Mouse (Mus musculus) hindbrain, embryonic 11.5 days (tissue): ENCODE measurements around the gene Syt6. TPM values are rescaled to one million over a fixed set of nuclear protein-coding genes. Genes with fewer than 3 reads are reported as not detected.

Experiments used
- ATAC-seq: fragments of 200-750 bp; cut with Nextera tagmentation; 2 replicates; pipeline ENCODE4 v1.8.0; 2017; ENCODE audit warnings: mild to moderate bottlenecking, moderate TSS enrichment, moderate library complexity; ENCODE audit not compliant: low FRiP score
- DNase-seq: peaks from one replicate; pipeline ENCODE4 v3.0.0-alpha.2; 2015; ENCODE audit warnings: low spot score
- H3K27ac ChIP-seq: fragments of 300-500 bp; sonication (generic); 2 replicates; pipeline ENCODE4 v1.5.1; 2014; ENCODE audit warnings: mild to moderate bottlenecking, low read depth, low read length
- H3K27me3 ChIP-seq: fragments of 300-500 bp; sonication (generic); 2 replicates; pipeline ENCODE4 v1.6.1; 2014; ENCODE audit warnings: mild to moderate bottlenecking, low read length, moderate library complexity, mixed read lengths; ENCODE audit not compliant: control insufficient read depth, insufficient read depth
- H3K36me3 ChIP-seq: fragments of 300-500 bp; sonication (generic); 2 replicates; pipeline ENCODE4 v1.6.1; 2014; ENCODE audit warnings: mild to moderate bottlenecking, low read length, moderate library complexity, mixed read lengths; ENCODE audit not compliant: control insufficient read depth, insufficient read depth
- H3K4me1 ChIP-seq: fragments of 300-500 bp; sonication (generic); replicated peaks from 2 replicates; pipeline ENCODE4 v1.6.1; 2014; ENCODE audit warnings: low read length, mixed read lengths; ENCODE audit not compliant: control insufficient read depth, insufficient read depth
- H3K4me2 ChIP-seq: fragments of 300-500 bp; sonication (generic); replicated peaks from 2 replicates; pipeline ENCODE4 v1.6.1; 2014; ENCODE audit warnings: mild to moderate bottlenecking, low read depth, low read length
- H3K4me3 ChIP-seq: fragments of 300-500 bp; sonication (generic); 2 replicates; pipeline ENCODE4 v1.5.1; 2014; ENCODE audit warnings: low read depth, low read length
- H3K9ac ChIP-seq: fragments of 300-500 bp; sonication (generic); 2 replicates; pipeline ENCODE4 v1.6.1; 2014; ENCODE audit warnings: low read depth, low read length
- H3K9me3 ChIP-seq: fragments of 300-500 bp; sonication (generic); 2 replicates; pipeline ENCODE4 v1.6.1; 2016; ENCODE audit warnings: low read length; ENCODE audit not compliant: control insufficient read depth
- WGBS: fragments of 180-500 bp; shearing (Covaris S2); extraction: QIAGEN DNeasy Blood & Tissue Kit; methylation state at CpG from one replicate; pipeline ENCODE4 v1.1.7; 2014; 5-methylcytosine and 5-hydroxymethylcytosine counted together
- polyA plus RNA-seq: library from polyadenylated mRNA; unstranded; fragments of >200 nt; fragmentation: Nextera tagmentation; extraction: Ambion mirVana; gene quantifications from 2 replicates; pipeline ENCODE4 v1.2.1, GENCODE M21; 2014

Gene Syt6
- polyA plus RNA-seq, 1 experiment from 2014 or later = 2.7 TPM

DNA sequence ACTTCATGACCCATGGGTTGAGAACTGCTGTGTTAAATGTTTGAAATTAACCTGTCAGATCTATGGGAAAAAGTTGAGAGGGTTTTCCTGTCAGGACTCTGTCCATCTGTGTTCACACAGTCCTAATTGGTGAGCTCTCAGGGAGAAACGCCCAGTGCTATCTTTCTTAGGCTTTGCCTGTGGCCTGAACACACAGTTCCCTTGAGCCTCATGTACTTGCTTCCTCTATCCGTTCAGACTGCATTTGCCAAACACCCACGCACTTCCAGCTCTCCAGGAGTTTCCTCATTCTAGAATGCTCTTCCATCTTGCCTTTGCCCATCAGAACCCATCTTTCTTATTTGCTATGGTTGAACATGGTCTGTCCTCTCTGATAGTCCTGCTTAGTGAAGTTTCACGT lies 73.5 kb downstream of the Syt6 start:
- ATAC-seq (no peak), DNase-seq (no peak)
- no peaks in the 10 kb centered on the region for H3K27me3 ChIP-seq
- WGBS = 83% methylated on average over 4 of the region's 4 CpGs
- no peak overlapping the region for H3K9ac ChIP-seq
- H3K27ac ChIP-seq = no peak overlapping the region
- no peak overlapping the region for H3K4me2 ChIP-seq
- H3K4me1 ChIP-seq = no peaks in the 10 kb centered on the region
- H3K4me3 ChIP-seq = no peak overlapping the region
- no peaks in the 10 kb centered on the region for H3K9me3 ChIP-seq
- no peaks in the 10 kb centered on the region for H3K36me3 ChIP-seq

DNA sequence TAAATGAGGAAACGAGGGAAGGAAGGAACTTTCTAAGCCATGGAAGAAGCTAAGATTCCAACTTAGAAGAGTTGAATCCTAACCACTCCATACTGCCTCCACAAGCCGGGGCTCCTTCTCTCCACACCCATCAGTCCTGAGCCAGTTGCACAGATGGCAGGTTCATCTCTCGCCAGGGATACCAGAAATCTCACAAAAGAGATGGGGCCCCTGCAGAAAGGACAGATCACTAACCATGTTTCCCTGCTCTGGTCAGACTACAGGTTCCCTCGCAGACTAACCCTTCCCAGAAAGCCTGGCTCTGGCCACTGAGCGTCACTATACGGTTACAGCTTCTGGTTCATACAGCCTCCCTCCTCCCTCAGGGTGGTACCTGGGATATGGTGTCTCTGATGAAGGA lies 74.7 kb downstream of the Syt6 start:
- Histone ChIP-seq H3K4me2 (no peak overlapping the region), H3K27me3 (no peaks in the 10 kb centered on the region), H3K27ac (no peak overlapping the region), H3K36me3 (no peaks in the 10 kb centered on the region), H3K9ac (no peak overlapping the region), H3K4me3 (no peak overlapping the region), H3K4me1 (no peaks in the 10 kb centered on the region), H3K9me3 (no peaks in the 10 kb centered on the region)
- no peak for DNase-seq
- ATAC-seq = no peak
- 79% methylated on average over 6 of the region's 6 CpGs for WGBS

- Histone ChIP-seq H3K36me3 (no peaks in the 10 kb centered on the region), H3K9me3 (no peaks in the 10 kb centered on the region), H3K27ac (no peak overlapping the region), H3K4me3 (no peak overlapping the region), H3K9ac (no peak overlapping the region), H3K4me2 (no peak overlapping the region), H3K27me3 (no peaks in the 10 kb centered on the region), H3K4me1 (no peaks in the 10 kb centered on the region)
- 28% methylated on average over 1 of the region's 1 CpGs for WGBS
- no peak for DNase-seq
- no peak for ATAC-seq
Measured at GRCm38 (mm10) chr3:103650406-103650805, 75.4 kb downstream of the Syt6 start.

- DNase-seq (no peak), ATAC-seq (no peak)
- Histone ChIP-seq H3K36me3 (no peaks in the 10 kb centered on the region), H3K4me2 (no peak overlapping the region), H3K4me1 (no peaks in the 10 kb centered on the region), H3K4me3 (no peak overlapping the region), H3K27me3 (no peaks in the 10 kb centered on the region), H3K9ac (no peak overlapping the region), H3K9me3 (no peaks in the 10 kb centered on the region), H3K27ac (no peak overlapping the region)
- 90% methylated on average over 2 of the region's 2 CpGs for WGBS
Measured at GRCm38 (mm10) chr3:103660012-103660411, 85.0 kb downstream of the Syt6 start.

- H3K4me2 ChIP-seq = no peak overlapping the region
- 82% methylated on average over 8 of the region's 8 CpGs for WGBS
- no peak overlapping the region for H3K27ac ChIP-seq
- no peak overlapping the region for H3K9ac ChIP-seq
- H3K4me1 ChIP-seq = no peaks in the 10 kb centered on the region
- H3K9me3 ChIP-seq = no peaks in the 10 kb centered on the region
- H3K4me3 ChIP-seq = no peak overlapping the region
- H3K27me3 ChIP-seq = no peaks in the 10 kb centered on the region
- no peaks in the 10 kb centered on the region for H3K36me3 ChIP-seq
- ATAC-seq = no peak
- DNase-seq = no peak
Measured at GRCm38 (mm10) chr3:103661714-103662113, 86.7 kb downstream of the Syt6 start.

- WGBS = 92% methylated on average over 3 of the region's 3 CpGs
- no peak overlapping the region for H3K4me2 ChIP-seq
Measured at GRCm38 (mm10) chr3:103663385-103663784, 88.4 kb downstream of the Syt6 start.

GRCm38 (mm10) chr3:103672113-103672512 lies 97.1 kb downstream of the Syt6 start:
- Histone ChIP-seq H3K4me1 (no peaks in the 10 kb centered on the region), H3K4me3 (no peak overlapping the region), H3K9ac (no peak overlapping the region), H3K4me2 (no peak overlapping the region), H3K27me3 (no peaks in the 10 kb centered on the region), H3K9me3 (no peaks in the 10 kb centered on the region), H3K27ac (no peak overlapping the region), H3K36me3 (no peaks in the 10 kb centered on the region)
- no peak for ATAC-seq
- no peak for DNase-seq
- 80% methylated on average over 4 of the region's 4 CpGs for WGBS

More at GRCm38 (mm10) chr3:103663385-103663784, 88.4 kb downstream of the Syt6 start:
- Histone ChIP-seq H3K9ac (no peak overlapping the region), H3K27me3 (no peaks in the 10 kb centered on the region), H3K9me3 (no peaks in the 10 kb centered on the region), H3K4me1 (no peaks in the 10 kb centered on the region), H3K4me3 (no peak overlapping the region), H3K36me3 (no peaks in the 10 kb centered on the region), H3K27ac (no peak overlapping the region)
- ATAC-seq = no peak
- DNase-seq = no peak

DNA sequence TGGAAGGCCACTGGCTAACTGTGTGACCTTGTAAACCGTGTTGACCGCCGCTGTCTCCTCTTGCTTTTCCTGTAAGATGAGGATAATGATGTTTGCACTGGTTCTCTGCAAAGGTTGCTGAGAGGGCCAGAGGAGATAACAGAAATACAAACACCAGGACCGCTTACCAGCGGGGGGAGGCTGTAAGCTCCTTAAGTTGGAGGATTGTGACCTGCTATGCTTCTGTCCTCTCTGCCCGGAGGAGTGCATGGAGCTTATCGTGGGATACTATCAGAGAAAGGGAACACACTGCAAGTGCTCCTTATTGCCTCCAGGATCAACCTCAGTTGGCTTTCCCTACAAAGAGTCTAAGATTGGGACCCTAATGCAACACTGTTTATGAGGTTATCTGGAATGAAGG lies 97.7 kb downstream of the Syt6 start:
- Histone ChIP-seq H3K27ac (no peak overlapping the region), H3K27me3 (no peaks in the 10 kb centered on the region), H3K4me1 (no peaks in the 10 kb centered on the region), H3K36me3 (no peaks in the 10 kb centered on the region), H3K4me3 (no peak overlapping the region), H3K9me3 (no peaks in the 10 kb centered on the region), H3K9ac (no peak overlapping the region), H3K4me2 (no peak overlapping the region)
- DNase-seq (no peak), ATAC-seq (no peak)
- 67% methylated on average over 7 of the region's 7 CpGs for WGBS

GRCm38 (mm10) chr3:103678811-103679210 lies 103.8 kb downstream of the Syt6 start:
- no peak overlapping the region for H3K4me3 ChIP-seq
- no peak for DNase-seq
- ATAC-seq = no peak
- H3K9me3 ChIP-seq = no peaks in the 10 kb centered on the region
- no peak overlapping the region for H3K4me2 ChIP-seq
- H3K4me1 ChIP-seq = peaks cover 2% of the 10 kb centered on the region; the same call in 1 of the 2 replicates
- no peak overlapping the region for H3K9ac ChIP-seq
- H3K27me3 ChIP-seq = no peaks in the 10 kb centered on the region
- H3K36me3 ChIP-seq = no peaks in the 10 kb centered on the region
- 41% methylated on average over 6 of the region's 6 CpGs for WGBS
- no peak overlapping the region for H3K27ac ChIP-seq
